Mouse (Mus musculus) CH12.LX (cell line): ENCODE measurements at regions not wholly inside any gene's neighbourhood (a gene's known extent, or its start where the extent isn't known, plus 50 kb on each side); places are given as distances from the start of the nearest gene placed in this dataset.

Experiments
- DNase-seq: peaks from one replicate; pipeline ENCODE4 v3.0.0-alpha.2; 2013; ENCODE audit errors: extremely low read depth
- H3K27ac ChIP-seq: 2 replicates; pipeline ENCODE4 v1.5.1; 2012; ENCODE audit warnings: low read depth, mild to moderate bottlenecking, control low read depth, moderate library complexity; ENCODE audit not compliant: insufficient read depth
- H3K27me3 ChIP-seq: replicated peaks from 2 replicates; pipeline ENCODE3; 2012; ENCODE audit warnings: inconsistent platforms
- H3K36me3 ChIP-seq, 2 experiments: replicated peaks in 1 of 2; 2 replicates each; pipeline versions ENCODE3 to v1.6.1; 2012; ENCODE audit warnings: inconsistent platforms in 1 of 2, low read length in 1 of 2, mild to moderate bottlenecking in 1 of 2, mixed read lengths in 1 of 2, moderate library complexity in 1 of 2; ENCODE audit not compliant: control insufficient read depth in 1 of 2, insufficient read depth in 1 of 2
- H3K4me1 ChIP-seq, 2 experiments: 2 replicates each; pipeline ENCODE4 v1.6.1; 2012; ENCODE audit warnings: inconsistent platforms in 1 of 2, moderate library complexity in 1 of 2; ENCODE audit not compliant: insufficient read depth in 2 of 2, control insufficient read depth in 1 of 2
- H3K4me2 ChIP-seq: 2 replicates; pipeline ENCODE4 v1.6.1; 2012; ENCODE audit warnings: low read depth, mild to moderate bottlenecking, control low read depth; ENCODE audit not compliant: poor library complexity, insufficient read depth, severe bottlenecking
- H3K4me3 ChIP-seq, 3 experiments: fragments of 150-350 bp in 1 of 3; sonication (generic) in 1 of 3; replicated peaks in 1 of 3; 2 replicates each; pipeline versions ENCODE3 to v1.5.1; 2011 to 2012; ENCODE audit warnings: low read depth in 2 of 3, low read length in 2 of 3, mild to moderate bottlenecking in 2 of 3, moderate library complexity in 2 of 3, control low read depth in 1 of 3, improper control_type of control experiment in 1 of 3, inconsistent platforms in 1 of 3, mixed read lengths in 1 of 3; ENCODE audit not compliant: poor library complexity in 1 of 3
- H3K79me2 ChIP-seq: replicated peaks from 2 replicates; pipeline ENCODE4 v1.6.1; 2012; ENCODE audit warnings: mild to moderate bottlenecking, moderate library complexity; ENCODE audit not compliant: control insufficient read depth, poor library complexity, insufficient read depth, severe bottlenecking; ENCODE audit errors: extremely low read depth
- H3K9ac ChIP-seq: 2 replicates; pipeline ENCODE4 v1.6.1; 2012; ENCODE audit warnings: low read depth, mild to moderate bottlenecking, control low read depth, moderate library complexity; ENCODE audit not compliant: insufficient read depth
- H3K9me3 ChIP-seq: replicated peaks from 2 replicates; pipeline ENCODE3; 2012; ENCODE audit warnings: low read length, inconsistent platforms, mixed read lengths
- BHLHE40 ChIP-seq: IDR thresholded peaks from 2 replicates; pipeline ENCODE4 v1.6.1; 2011; ENCODE audit warnings: mild to moderate bottlenecking, low read depth, low read length, improper control_type of control experiment
- CHD2 ChIP-seq: IDR thresholded peaks from 2 replicates; pipeline ENCODE4 v1.6.1; 2011; ENCODE audit warnings: low read length, improper control_type of control experiment
- CTCF ChIP-seq, 2 experiments: IDR thresholded peaks in 1 of 2; conservative IDR thresholded peaks in 1 of 2; 2 replicates each; pipeline ENCODE4 v1.5.1; 2011 to 2012; ENCODE audit warnings: low read depth in 2 of 2, low read length in 2 of 2, improper control_type of control experiment in 1 of 2, inconsistent platforms in 1 of 2, mild to moderate bottlenecking in 1 of 2, moderate library complexity in 1 of 2
- E2F4 ChIP-seq: IDR thresholded peaks from 2 replicates; pipeline ENCODE4 v1.6.1; 2011; ENCODE audit warnings: low read depth, low read length, improper control_type of control experiment; ENCODE audit not compliant: insufficient replicate concordance
- ETS1 ChIP-seq: conservative IDR thresholded peaks from 2 replicates; pipeline ENCODE4 v1.6.1; 2012; ENCODE audit warnings: low read depth, mild to moderate bottlenecking, inconsistent platforms, low read length, improper control_type of control experiment, moderate library complexity
- GABPA ChIP-seq: IDR thresholded peaks from 2 replicates; pipeline ENCODE4 v1.6.1; 2012; ENCODE audit warnings: low read depth, low read length, improper control_type of control experiment, inconsistent platforms; ENCODE audit not compliant: insufficient replicate concordance
- IRF4 ChIP-seq: IDR thresholded peaks from 2 replicates; pipeline ENCODE4 v1.6.1; 2014; ENCODE audit warnings: low read depth, mild to moderate bottlenecking, inconsistent platforms, low read length, improper control_type of control experiment
- JUN ChIP-seq: IDR thresholded peaks from 2 replicates; pipeline ENCODE4 v1.6.1; 2011; ENCODE audit warnings: low read depth, mild to moderate bottlenecking, low read length, improper control_type of control experiment, moderate library complexity; ENCODE audit not compliant: insufficient read depth
- MAFK ChIP-seq: IDR thresholded peaks from 2 replicates; pipeline ENCODE4 v1.6.1; 2011; ENCODE audit warnings: low read length, improper control_type of control experiment; ENCODE audit not compliant: insufficient replicate concordance
- MAX ChIP-seq: IDR thresholded peaks from 2 replicates; pipeline ENCODE4 v1.6.1; 2011; ENCODE audit warnings: low read length, improper control_type of control experiment
- MEF2A ChIP-seq: IDR thresholded peaks from 2 replicates; pipeline ENCODE4 v1.6.1; 2014; ENCODE audit warnings: low read depth, mild to moderate bottlenecking, inconsistent platforms, low read length, improper control_type of control experiment, borderline replicate concordance
- MXI1 ChIP-seq: IDR thresholded peaks from 2 replicates; pipeline ENCODE4 v1.6.1; 2011; ENCODE audit warnings: mild to moderate bottlenecking, low read depth, low read length, improper control_type of control experiment
- NELFE ChIP-seq: IDR thresholded peaks from 2 replicates; pipeline ENCODE4 v1.6.1; 2011; ENCODE audit warnings: low read depth, low read length, improper control_type of control experiment
- NRF1 ChIP-seq: IDR thresholded peaks from 2 replicates; pipeline ENCODE4 v1.6.1; 2014; ENCODE audit warnings: low read depth, mild to moderate bottlenecking, inconsistent platforms, low read length, improper control_type of control experiment, moderate library complexity
- PAX5 ChIP-seq: IDR thresholded peaks from 2 replicates; pipeline ENCODE4 v1.6.1; 2012; ENCODE audit warnings: low read length, inconsistent platforms, mixed read lengths
- POLR2AphosphoS2 ChIP-seq: IDR thresholded peaks from 2 replicates; pipeline ENCODE4 v1.6.1; 2011; ENCODE audit warnings: low read depth, low read length, improper control_type of control experiment
- RAD21 ChIP-seq: IDR thresholded peaks from 2 replicates; pipeline ENCODE4 v1.6.1; 2011; ENCODE audit warnings: low read depth, mild to moderate bottlenecking, low read length, improper control_type of control experiment, moderate library complexity
- RCOR1 ChIP-seq: conservative IDR thresholded peaks from 2 replicates; pipeline ENCODE4 v1.6.1; 2012; ENCODE audit warnings: low read depth, mild to moderate bottlenecking, inconsistent platforms, low read length, improper control_type of control experiment
- TCF12 ChIP-seq: IDR thresholded peaks from 2 replicates; pipeline ENCODE4 v1.6.1; 2014; ENCODE audit warnings: low read depth, mild to moderate bottlenecking, inconsistent platforms, low read length, improper control_type of control experiment
- USF2 ChIP-seq: conservative IDR thresholded peaks from 2 replicates; pipeline ENCODE4 v1.6.1; 2011; ENCODE audit warnings: low read depth, low read length, improper control_type of control experiment
- ZKSCAN1 ChIP-seq: IDR thresholded peaks from 2 replicates; pipeline ENCODE4 v1.6.1; 2012; ENCODE audit warnings: low read depth, inconsistent platforms, low read length, improper control_type of control experiment, borderline replicate concordance
- ZMIZ1 ChIP-seq: IDR thresholded peaks from 2 replicates; pipeline ENCODE4 v1.6.1; 2012; ENCODE audit warnings: low read depth, mild to moderate bottlenecking, inconsistent platforms, low read length, improper control_type of control experiment
- ZNF384 ChIP-seq: IDR thresholded peaks from 2 replicates; pipeline ENCODE4 v1.6.1; 2012; ENCODE audit warnings: low read depth, low read length, improper control_type of control experiment, inconsistent platforms
- dilution Hi-C: fragments of 300-500 bp; cut with MboI; formaldehyde crosslinking; loops from 2 replicates; pipeline ENCODE4 v1.14.3; 2020; ENCODE audit warnings: low sequenced_read_pairs; ENCODE audit not compliant: extremely low pct_unique_long_range_greater_than_20kb, extremely low pct_ligation_motif_present
- in situ Hi-C: fragments of 300-500 bp; cut with MboI; formaldehyde crosslinking; loops from 3 replicates; pipeline ENCODE4 v1.14.3; 2019; ENCODE audit warnings: low sequenced_read_pairs, low pct_ligation_motif_present, low pct_unique_long_range_greater_than_20kb, mixed read lengths

DNA sequence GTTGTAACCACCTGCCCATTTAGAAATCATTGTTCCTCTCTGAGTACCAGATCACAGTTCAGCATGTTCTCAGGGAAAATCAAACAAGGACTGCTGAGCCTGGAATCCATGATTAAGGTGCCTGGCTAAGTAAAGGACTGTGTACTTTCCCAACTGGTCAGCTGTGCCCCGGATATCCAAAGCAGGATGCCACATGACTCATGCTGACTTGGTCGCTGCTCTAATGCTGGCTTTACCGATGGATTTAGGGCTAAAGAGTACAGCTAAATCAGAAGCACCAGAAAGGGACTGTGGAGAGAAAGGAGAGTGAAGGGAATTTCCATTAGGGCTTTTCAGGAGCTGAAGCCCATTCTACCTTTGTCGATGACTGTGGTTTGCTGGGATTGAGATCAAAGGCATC lies 119.6 kb downstream of the Bmp2 start:
- in situ Hi-C loops = no loop called here

DNA sequence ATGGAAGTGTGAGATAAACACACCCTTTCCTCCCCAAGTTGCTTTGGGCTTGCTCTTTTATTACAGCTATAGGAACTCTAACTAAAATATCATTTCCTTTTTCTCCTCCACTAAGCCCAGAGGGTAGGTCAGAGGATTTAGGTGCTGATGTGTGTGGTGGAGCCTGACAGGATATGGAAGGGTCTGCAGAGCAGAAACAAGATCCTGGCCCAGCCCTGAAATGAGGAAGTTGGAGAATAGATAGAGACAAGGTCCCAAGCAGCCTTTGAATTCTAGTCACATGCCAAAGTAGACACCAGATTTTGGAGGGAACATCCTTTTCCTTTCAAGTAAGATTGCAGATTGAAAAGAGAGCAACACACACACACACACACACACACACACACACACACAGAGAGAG lies 132.4 kb downstream of the Bmp2 start:
- no peaks in the 10 kb centered on the region for H3K27me3 ChIP-seq
- no peak for TF ChIP-seq ZMIZ1
- no peak for TF ChIP-seq NELFE
- TF ChIP-seq ZKSCAN1 = no peak
- no peak for TF ChIP-seq POLR2AphosphoS2
- TF ChIP-seq PAX5 = no peak
- TF ChIP-seq BHLHE40 = no peak
- in situ Hi-C loops = no loop called here
- no peaks in the 10 kb centered on the region for H3K4me1 ChIP-seq
- no peaks in the 10 kb centered on the region for H3K36me3 ChIP-seq
- H3K9ac ChIP-seq = no peak overlapping the region
- no peak overlapping the region for H3K4me2 ChIP-seq
- H3K4me3 ChIP-seq = no peak overlapping the region
- H3K9me3 ChIP-seq = peaks cover 18% of the 10 kb centered on the region
- no peak for DNase-seq
- no peak overlapping the region for H3K27ac ChIP-seq
- dilution Hi-C loops = no loop called here
- H3K79me2 ChIP-seq = no peaks in the 10 kb centered on the region

More for the DNA sequence above, 119.6 kb downstream of the Bmp2 start:
- TF ChIP-seq ZMIZ1 (no peak), CHD2 (no peak), CTCF (conservative IDR thresholded peaks at IDR 0.05 in 1 of 2, IDR thresholded peaks at IDR 0.05 in 1 of 2; ENCODE audit: low read depth in 2 of 2, low read length in 2 of 2) (no peak), MXI1 (no peak), MEF2A (no peak), GABPA (no peak), JUN (no peak), E2F4 (no peak), USF2 (no peak), ETS1 (no peak), BHLHE40 (no peak), NRF1 (no peak), ZNF384 (no peak), IRF4 (no peak), MAFK (no peak), RCOR1 (no peak), RAD21 (no peak), TCF12 (no peak), MAX (no peak)
- TF ChIP-seq, all 38 proteins: peak for 0
- Histone ChIP-seq H3K27ac (no peak overlapping the region), H3K27me3 (no peaks in the 10 kb centered on the region), H3K4me2 (no peak overlapping the region), H3K4me3 (no peak overlapping the region), H3K9ac (no peak overlapping the region), H3K36me3 (no peaks in the 10 kb centered on the region), H3K9me3 (peaks cover 14% of the 10 kb centered on the region), H3K4me1 (no peaks in the 10 kb centered on the region), H3K79me2 (no peaks in the 10 kb centered on the region)
- DNase-seq = no peak
- dilution Hi-C loops = no loop called here
